Mouse (Mus musculus) kidney, adult 2 months (tissue): ENCODE measurements around the gene Wiz. TPM values are rescaled to one million over a fixed set of nuclear protein-coding genes. Genes with fewer than 3 reads are reported as not detected.

ENCODE experiments used
- DNase-seq: peaks from one replicate; pipeline ENCODE4 v3.0.0; 2021
- H3K27ac ChIP-seq: fragments of 200-500 bp; 2 replicates; pipeline ENCODE4 v1.5.1; 2012; ENCODE audit warnings: low read depth, low read length, control low read depth, inconsistent platforms; ENCODE audit not compliant: insufficient read depth
- H3K27me3 ChIP-seq: fragments of 200-500 bp; replicated peaks from 2 replicates; pipeline ENCODE4 v1.6.1; 2012; ENCODE audit warnings: mild to moderate bottlenecking, moderate library complexity, low read length, inconsistent platforms; ENCODE audit not compliant: control insufficient read depth, insufficient read depth
- H3K36me3 ChIP-seq: fragments of 200-500 bp; 2 replicates; pipeline ENCODE4 v1.6.1; 2012; ENCODE audit warnings: mild to moderate bottlenecking, moderate library complexity, low read length, inconsistent platforms; ENCODE audit not compliant: control insufficient read depth, insufficient read depth
- H3K4me1 ChIP-seq: fragments of 200-500 bp; 2 replicates; pipeline ENCODE4 v1.6.1; 2011; ENCODE audit warnings: low read length; ENCODE audit not compliant: control insufficient read depth, insufficient read depth
- H3K4me3 ChIP-seq: fragments of 200-500 bp; 2 replicates; pipeline ENCODE4 v1.5.1; 2011; ENCODE audit warnings: mild to moderate bottlenecking, low read depth, low read length, control low read depth; ENCODE audit not compliant: insufficient read depth
- CTCF ChIP-seq: fragments of 200-500 bp; conservative IDR thresholded peaks from 2 replicates; pipeline ENCODE4 v1.5.1; 2011; ENCODE audit warnings: low read depth, mild to moderate bottlenecking, control low read depth, low read length, moderate library complexity, mixed read lengths; ENCODE audit not compliant: insufficient read depth, insufficient read length
- POLR2A ChIP-seq: fragments of 200-500 bp; IDR thresholded peaks from one replicate; pipeline ENCODE4 v1.6.1; 2011; ENCODE audit warnings: low read depth, low read length, control low read depth
- WGBS: fragments of 180-500 bp; shearing (Covaris S2); methylation state at CpG from one replicate; pipeline ENCODE4 v1.1.7; 2018; 5-methylcytosine and 5-hydroxymethylcytosine counted together
- polyA plus RNA-seq: library from polyadenylated mRNA; depleted of rRNA; stranded (reverse); fragments of >200 nt; gene quantifications from 2 replicates; pipeline ENCODE4 v1.2.3, GENCODE M21; 2012

Gene Wiz
- polyA plus RNA-seq, 1 experiment, result 30.9 TPM

- WGBS, result 9% methylated on average over 37 of the region's 37 CpGs
- TF ChIP-seq CTCF (no peak), POLR2A (no peak)
- DNase-seq, result no peak
- H3K27me3 ChIP-seq, result no peaks in the 10 kb centered on the region
- no peak overlapping the region for H3K4me3 ChIP-seq
- H3K4me1 ChIP-seq, result no peaks in the 10 kb centered on the region
- no peak overlapping the region for H3K27ac ChIP-seq
- H3K36me3 ChIP-seq, result no peaks in the 10 kb centered on the region
Observed at GRCm38 (mm10) chr17:32396266-32396665, 7.0 kb upstream of the Wiz start.

- no peaks in the 10 kb centered on the region for H3K4me1 ChIP-seq
- H3K36me3 ChIP-seq, result no peaks in the 10 kb centered on the region
- no peaks in the 10 kb centered on the region for H3K27me3 ChIP-seq
- no peak for TF ChIP-seq CTCF
- no peak for TF ChIP-seq POLR2A
- WGBS, result 81% methylated on average over 10 of the region's 10 CpGs
- no peak overlapping the region for H3K4me3 ChIP-seq
- DNase-seq, result no peak
- no peak overlapping the region for H3K27ac ChIP-seq
Observed at GRCm38 (mm10) chr17:32393944-32394343, 4.7 kb upstream of the Wiz start.

DNA sequence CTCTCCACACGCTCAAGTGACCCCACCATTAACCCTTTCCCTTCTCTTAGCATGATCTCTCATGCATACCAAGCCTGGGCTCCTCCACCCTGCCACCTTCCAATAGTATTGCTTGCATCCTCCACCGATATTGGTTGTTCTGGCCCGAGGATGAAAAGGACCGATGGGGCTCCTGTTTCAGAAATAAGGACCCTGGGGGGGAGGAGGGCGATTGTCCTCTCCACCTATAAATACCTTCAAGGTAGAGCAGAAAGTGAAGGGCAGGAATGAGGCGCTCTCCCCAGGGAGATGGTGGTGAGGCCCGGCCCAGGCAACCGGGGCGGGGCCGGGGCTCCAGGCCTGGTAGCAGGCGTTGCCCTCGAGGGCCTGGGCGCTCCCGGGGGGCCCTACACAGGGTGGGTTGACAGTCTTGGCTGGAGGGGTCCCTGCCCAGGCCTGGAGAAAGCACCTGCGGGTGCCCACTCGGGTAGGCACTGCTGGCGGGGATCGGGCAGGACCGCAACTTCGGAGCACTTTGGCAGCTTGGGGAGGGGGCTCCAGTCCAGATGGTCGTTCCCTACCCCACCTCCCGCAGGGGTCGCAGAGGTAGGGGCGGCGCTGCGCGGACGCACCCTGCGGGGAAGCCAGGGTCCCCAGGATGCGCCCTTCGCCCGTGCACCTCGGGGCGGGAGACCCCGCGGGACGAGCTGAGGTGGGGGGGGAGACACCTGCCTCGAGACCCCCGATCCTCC, 704 bp downstream of the Wiz start:
- Histone ChIP-seq H3K27me3 (no peaks in the 10 kb centered on the region), H3K36me3 (no peaks in the 10 kb centered on the region), H3K27ac (peak overlapping the region; percentile 42), H3K4me1 (no peaks in the 10 kb centered on the region; the same call in 1 of the 2 replicates), H3K4me3 (peak overlapping the region; percentile 100)
- TF ChIP-seq POLR2A, result no peak
- no peak for TF ChIP-seq CTCF
- 1% methylated on average over 33 of the region's 39 CpGs for WGBS
- peak; percentile 42 for DNase-seq

- 33% methylated on average over 7 of the region's 7 CpGs for WGBS
- TF ChIP-seq POLR2A (no peak), CTCF (no peak)
Observed at GRCm38 (mm10) chr17:32387986-32388369, 1.3 kb downstream of the Wiz start.

GRCm38 (mm10) chr17:32386659-32387432, 2.4 kb downstream of the Wiz start:
- Histone ChIP-seq H3K27me3 (no peaks in the 10 kb centered on the region), H3K4me1 (no peaks in the 10 kb centered on the region; the same call in 1 of the 2 replicates), H3K36me3 (no peaks in the 10 kb centered on the region), H3K4me3 (no peak overlapping the region), H3K27ac (no peak overlapping the region)
- WGBS, result 57% methylated on average over 9 of the region's 9 CpGs
- DNase-seq, result peak; percentile 59
- TF ChIP-seq CTCF, result peak; percentile 70
- no peak for TF ChIP-seq POLR2A

More at GRCm38 (mm10) chr17:32387986-32388369, 1.3 kb downstream of the Wiz start:
- Histone ChIP-seq H3K36me3 (no peaks in the 10 kb centered on the region), H3K4me3 (peak overlapping the region; percentile 100), H3K27me3 (no peaks in the 10 kb centered on the region), H3K27ac (no peak overlapping the region), H3K4me1 (no peaks in the 10 kb centered on the region; the same call in 1 of the 2 replicates)
- DNase-seq, result no peak

GRCm38 (mm10) chr17:32383661-32384060, 5.6 kb downstream of the Wiz start:
- 86% methylated on average over 5 of the region's 5 CpGs for WGBS
- H3K27ac ChIP-seq, result no peak overlapping the region

GRCm38 (mm10) chr17:32382576-32382975, 6.7 kb downstream of the Wiz start:
- WGBS, result 96% methylated on average over 7 of the region's 7 CpGs
- no peaks in the 10 kb centered on the region; the same call in 1 of the 2 replicates for H3K4me1 ChIP-seq
- no peaks in the 10 kb centered on the region for H3K27me3 ChIP-seq
- no peak for DNase-seq
- H3K36me3 ChIP-seq, result no peaks in the 10 kb centered on the region
- TF ChIP-seq CTCF (no peak), POLR2A (no peak)
- no peak overlapping the region for H3K4me3 ChIP-seq
- H3K27ac ChIP-seq, result no peak overlapping the region

More at GRCm38 (mm10) chr17:32383661-32384060, 5.6 kb downstream of the Wiz start:
- no peak overlapping the region for H3K4me3 ChIP-seq
- no peaks in the 10 kb centered on the region for H3K27me3 ChIP-seq
- H3K36me3 ChIP-seq, result no peaks in the 10 kb centered on the region
- DNase-seq, result no peak
- H3K4me1 ChIP-seq, result no peaks in the 10 kb centered on the region; the same call in 1 of the 2 replicates
- TF ChIP-seq CTCF (no peak), POLR2A (no peak)
